Mouse (Mus musculus): ENCODE data around the gene Brox. TPM values are rescaled to one million over a fixed set of nuclear protein-coding genes. Genes with fewer than 3 reads are reported as not detected.
"Not testable (repeated sequence)": the region's sequence is repeated elsewhere in the genome, so short reads cannot be mapped to it uniquely, and the experiment has no call there.

Gene Brox
- 92.3 and 98.0 TPM in 2 replicates for polyA plus RNA-seq (2015; fragmentation: Nextera tagmentation; extraction: Ambion mirVana)

GRCm38 (mm10) chr1:183296877-183297383, at the start of gene Brox:
Brox (minus strand) TSS chr1:183297269.
- peak; percentile 91 for ATAC-seq
- H3K4me2 ChIP-seq (replicated peaks), result peak within 1 kb of the TSS; percentile 61
- peak within 1 kb of the TSS; percentile 68 for H3K27ac ChIP-seq
- peaks cover 8% of the 10 kb centered on the region for H3K4me1 ChIP-seq (replicated peaks)
- peaks cover 19% of the 10 kb centered on the region for H3K36me3 ChIP-seq
- WGBS, result 0% methylated on average over 39 of the region's 39 CpGs
- H3K9me3 ChIP-seq, result no peaks in the 10 kb centered on the region
- H3K9ac ChIP-seq (replicated peaks), result peak within 1 kb of the TSS; percentile 68
- H3K27me3 ChIP-seq, result no peaks in the 10 kb centered on the region
- H3K4me3 ChIP-seq (replicated peaks), result peak within 1 kb of the TSS; percentile 51

DNA sequence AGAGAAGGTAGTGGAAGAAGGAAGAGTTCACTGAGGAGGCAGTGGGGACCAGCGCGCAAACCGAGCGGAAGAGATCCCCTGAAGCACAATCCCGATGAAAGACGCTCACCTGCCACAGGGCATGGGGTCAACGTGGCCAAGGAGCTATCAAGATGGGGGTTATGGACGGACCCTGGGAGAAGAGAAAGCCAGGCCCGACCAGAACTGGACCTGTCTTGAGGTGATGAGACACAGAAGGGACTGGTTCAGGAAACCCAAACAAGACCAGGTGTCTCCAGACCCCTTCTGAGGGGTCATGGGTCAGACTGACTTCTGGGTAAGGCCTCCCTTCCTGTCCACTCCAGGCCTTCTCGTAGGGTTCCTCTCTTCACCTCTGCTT, 48.7 kb upstream of the Brox start:
- Histone ChIP-seq H3K4me2 (replicated peaks) (peak overlapping the region; percentile 95), H3K9ac (replicated peaks) (peak overlapping the region; percentile 95), H3K27me3 (no peaks in the 10 kb centered on the region), H3K36me3 (peaks cover 40% of the 10 kb centered on the region), H3K4me3 (replicated peaks) (peak overlapping the region; percentile 98), H3K4me1 (replicated peaks) (peaks cover 20% of the 10 kb centered on the region), H3K9me3 (no peaks in the 10 kb centered on the region), H3K27ac (peak overlapping the region; percentile 86)
- no peak; the same call in 1 of the 2 replicates for ATAC-seq
- 9% methylated on average over 10 of the region's 10 CpGs for WGBS

DNA sequence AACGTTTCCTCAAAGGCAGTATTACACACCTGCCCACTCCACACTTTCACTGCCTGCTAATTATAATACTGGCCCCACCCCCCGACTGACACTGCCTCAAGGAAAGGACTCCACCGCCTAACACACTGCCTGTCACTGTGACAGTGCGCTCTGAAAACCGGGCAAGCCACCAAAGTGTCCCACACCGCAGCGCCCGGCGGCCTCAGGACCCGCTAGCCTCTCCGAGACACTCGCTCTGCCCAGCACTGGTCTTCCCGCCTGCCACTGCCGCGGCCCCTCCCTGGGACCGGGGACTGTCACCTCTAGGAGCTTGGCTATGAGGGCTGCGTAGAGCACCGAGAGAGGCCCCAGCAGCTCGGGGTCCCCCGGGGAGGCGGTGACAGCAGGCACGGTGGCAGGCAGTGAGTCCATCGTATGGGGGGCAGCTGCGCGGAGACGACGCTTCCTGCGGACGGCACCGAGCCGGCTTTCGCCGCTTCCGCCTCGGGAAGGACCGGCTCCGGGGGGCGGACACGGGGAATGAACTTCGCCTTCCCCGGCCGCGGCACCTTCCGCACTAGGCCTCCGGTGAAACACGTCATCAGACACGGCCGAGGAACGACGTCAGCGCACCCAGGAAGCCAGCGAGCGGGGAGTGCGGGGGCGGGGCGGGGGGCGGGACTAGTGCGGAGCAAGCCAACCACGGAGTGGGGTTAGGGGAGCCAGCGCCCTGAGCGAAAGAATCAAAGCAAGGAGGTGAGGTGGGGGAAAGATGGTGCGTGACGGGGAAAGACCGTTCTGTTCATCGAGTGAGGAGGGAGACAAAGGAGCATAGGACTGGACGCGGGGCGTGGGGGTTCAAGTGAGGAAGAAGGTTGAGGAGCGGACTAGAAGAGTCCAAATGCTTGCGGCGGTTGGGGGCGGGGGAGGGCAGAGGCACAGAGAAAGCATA, 48.1 kb upstream of the Brox start:
- WGBS, result under 1% methylated on average over 72 of the region's 72 CpGs
- Histone ChIP-seq H3K9me3 (no peaks in the 10 kb centered on the region), H3K4me1 (replicated peaks) (peaks cover 20% of the 10 kb centered on the region), H3K4me2 (replicated peaks) (peak overlapping the region; percentile 95), H3K9ac (replicated peaks) (peak overlapping the region; percentile 95), H3K4me3 (replicated peaks) (peak overlapping the region; percentile 98), H3K27me3 (no peaks in the 10 kb centered on the region), H3K27ac (peak overlapping the region; percentile 86), H3K36me3 (peaks cover 41% of the 10 kb centered on the region)
- peak; percentile 98 for ATAC-seq

DNA sequence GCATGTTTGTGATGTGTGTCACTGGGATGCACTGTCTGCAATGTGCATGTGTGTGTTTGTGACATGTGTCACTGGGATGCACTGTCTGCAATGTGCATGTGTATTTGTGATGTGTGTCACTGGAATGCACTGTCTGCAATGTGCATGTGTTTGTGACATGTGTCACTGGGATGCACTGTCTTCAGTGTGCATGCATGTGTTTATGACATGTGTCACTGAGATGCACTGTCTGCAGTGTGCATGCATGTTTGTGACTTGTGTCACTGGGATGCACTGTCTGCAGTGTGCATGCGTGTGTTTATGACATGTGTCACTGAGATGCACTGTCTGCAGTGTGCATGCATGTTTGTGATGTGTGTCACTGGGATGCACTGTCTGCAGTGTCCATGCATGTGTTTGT, 45.8 kb upstream of the Brox start:
- H3K36me3 ChIP-seq, result peaks cover 39% of the 10 kb centered on the region
- not testable (repeated sequence) for H3K27me3 ChIP-seq; H3K4me2 ChIP-seq (replicated peaks); H3K9ac ChIP-seq (replicated peaks); ATAC-seq; H3K27ac ChIP-seq; H3K9me3 ChIP-seq; H3K4me3 ChIP-seq (replicated peaks)
- peaks cover 20% of the 10 kb centered on the region for H3K4me1 ChIP-seq (replicated peaks)
- WGBS, result 94% methylated on average over 1 of the region's 1 CpGs

- H3K4me1 ChIP-seq (replicated peaks), result no peaks in the 10 kb centered on the region
- H3K36me3 ChIP-seq, result peaks cover 78% of the 10 kb centered on the region
- H3K4me3 ChIP-seq (replicated peaks), result no peak overlapping the region
- H3K27me3 ChIP-seq, result no peaks in the 10 kb centered on the region
- 95% methylated on average over 8 of the region's 8 CpGs for WGBS
- H3K27ac ChIP-seq, result no peak overlapping the region
- no peak for ATAC-seq
- H3K4me2 ChIP-seq (replicated peaks), result no peak overlapping the region
- no peaks in the 10 kb centered on the region; the same call in 1 of the 2 replicates for H3K9me3 ChIP-seq
- no peak overlapping the region for H3K9ac ChIP-seq (replicated peaks)
These were observed 30.1 kb upstream of the Brox start for GRCm38 (mm10) chr1:183327171-183327570.

DNA sequence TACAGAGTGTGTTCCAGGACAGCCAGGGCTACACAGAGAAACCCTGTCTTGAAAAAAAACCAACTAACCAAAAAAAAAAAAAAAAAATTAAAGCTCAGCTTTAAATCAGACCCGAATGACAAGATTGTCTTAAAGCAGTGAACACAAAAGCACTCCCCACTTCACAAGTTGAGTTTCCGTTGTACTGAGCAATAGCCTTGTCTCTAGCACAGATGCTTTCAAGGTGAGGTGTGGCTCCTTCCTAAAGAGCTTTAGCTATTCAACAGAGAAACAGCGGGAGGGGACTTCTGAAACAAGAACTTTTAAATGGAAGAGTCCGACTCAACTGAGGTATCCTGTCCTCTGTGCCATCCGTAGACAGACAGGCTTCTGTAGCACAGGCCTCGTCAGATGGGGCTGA, 27.4 kb upstream of the Brox start:
- no peak for ATAC-seq
- Histone ChIP-seq H3K4me2 (replicated peaks) (no peak overlapping the region), H3K27me3 (no peaks in the 10 kb centered on the region), H3K36me3 (peaks cover 75% of the 10 kb centered on the region), H3K9ac (replicated peaks) (no peak overlapping the region), H3K9me3 (no peaks in the 10 kb centered on the region; the same call in 1 of the 2 replicates), H3K4me3 (replicated peaks) (no peak overlapping the region), H3K4me1 (replicated peaks) (no peaks in the 10 kb centered on the region), H3K27ac (no peak overlapping the region)
- WGBS, result 96% methylated on average over 6 of the region's 6 CpGs

DNA sequence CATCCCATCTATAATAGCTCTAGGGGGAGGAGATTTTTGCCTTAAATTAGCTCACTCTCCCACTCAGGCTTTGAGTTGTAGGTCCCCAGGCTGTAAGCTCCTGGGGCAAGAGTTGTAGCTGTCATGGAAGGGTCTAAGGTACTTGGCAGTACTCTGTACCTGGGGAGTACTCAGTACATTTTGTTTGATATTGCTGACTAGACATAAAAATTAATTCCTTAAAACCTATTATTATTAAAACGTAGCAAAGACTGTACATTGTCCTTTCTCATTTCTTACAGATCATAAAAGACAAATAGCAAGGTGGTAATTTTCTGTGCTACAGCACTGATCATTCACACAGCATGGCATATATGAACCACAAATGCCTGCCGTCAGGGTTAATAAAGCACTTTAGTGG, 26.9 kb upstream of the Brox start:
- no peak for ATAC-seq
- Histone ChIP-seq H3K27me3 (no peaks in the 10 kb centered on the region), H3K9ac (replicated peaks) (no peak overlapping the region), H3K9me3 (no peaks in the 10 kb centered on the region; the same call in 1 of the 2 replicates), H3K4me1 (replicated peaks) (no peaks in the 10 kb centered on the region), H3K4me3 (replicated peaks) (no peak overlapping the region), H3K36me3 (peaks cover 75% of the 10 kb centered on the region), H3K27ac (no peak overlapping the region), H3K4me2 (replicated peaks) (no peak overlapping the region)
- WGBS, result 97% methylated on average over 2 of the region's 2 CpGs

DNA sequence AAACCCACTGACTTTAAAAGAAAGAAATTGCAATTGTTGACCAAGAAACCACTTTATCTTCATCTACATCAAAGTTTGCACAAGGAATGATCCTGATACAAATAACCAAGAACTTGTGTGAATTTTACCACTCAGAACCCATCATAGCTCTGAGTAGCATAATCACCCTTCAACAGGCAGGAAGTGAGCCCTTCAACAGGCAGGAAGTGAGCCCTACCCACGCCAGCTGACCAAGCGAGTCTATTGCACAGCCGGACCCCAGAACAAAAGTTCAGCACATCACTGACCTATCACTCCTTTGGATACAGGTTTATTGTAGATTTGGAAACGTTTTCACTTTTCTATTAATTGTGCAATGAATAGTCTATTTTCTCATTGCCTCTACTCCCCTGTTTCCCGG, 25.4 kb upstream of the Brox start:
- H3K27me3 ChIP-seq; H3K9ac ChIP-seq (replicated peaks); H3K4me1 ChIP-seq (replicated peaks); H3K4me3 ChIP-seq (replicated peaks); H3K27ac ChIP-seq; H3K9me3 ChIP-seq; ATAC-seq; H3K4me2 ChIP-seq (replicated peaks): not testable (repeated sequence)
- WGBS, result 92% methylated on average over 5 of the region's 5 CpGs
- H3K36me3 ChIP-seq, result peaks cover 73% of the 10 kb centered on the region

DNA sequence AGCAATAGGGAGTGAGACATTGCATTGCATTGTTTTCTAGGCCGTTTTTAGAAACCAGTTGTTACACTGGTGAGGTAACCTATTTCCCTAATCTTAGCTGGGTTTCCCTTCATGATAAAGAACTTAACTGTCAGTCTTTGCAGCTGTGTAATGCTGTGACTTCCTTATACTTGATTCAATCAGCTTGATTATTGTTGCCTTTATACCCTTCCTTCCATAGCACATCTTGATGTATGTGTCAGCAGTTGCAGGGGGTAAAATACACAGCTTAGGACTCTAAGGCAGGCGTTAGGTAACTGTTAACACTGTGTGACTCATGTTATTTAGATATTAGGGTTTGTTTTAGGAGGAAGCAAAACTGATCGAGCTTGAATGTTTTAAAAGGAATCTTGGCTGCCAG, 23.6 kb upstream of the Brox start:
- H3K4me1 ChIP-seq (replicated peaks), result no peaks in the 10 kb centered on the region
- no peak overlapping the region for H3K4me2 ChIP-seq (replicated peaks)
- no peak overlapping the region for H3K4me3 ChIP-seq (replicated peaks)
- H3K27me3 ChIP-seq, result no peaks in the 10 kb centered on the region
- H3K9ac ChIP-seq (replicated peaks), result no peak overlapping the region
- no peaks in the 10 kb centered on the region; the same call in 1 of the 2 replicates for H3K9me3 ChIP-seq
- no peak for ATAC-seq
- H3K36me3 ChIP-seq, result peaks cover 75% of the 10 kb centered on the region
- 92% methylated on average over 3 of the region's 3 CpGs for WGBS
- H3K27ac ChIP-seq, result no peak overlapping the region

GRCm38 (mm10) chr1:183315783-183316182, 18.7 kb upstream of the Brox start:
- Histone ChIP-seq H3K27ac (no peak overlapping the region), H3K36me3 (peaks cover 78% of the 10 kb centered on the region), H3K4me3 (replicated peaks) (no peak overlapping the region), H3K27me3 (no peaks in the 10 kb centered on the region), H3K4me2 (replicated peaks) (no peak overlapping the region), H3K4me1 (replicated peaks) (no peaks in the 10 kb centered on the region), H3K9ac (replicated peaks) (no peak overlapping the region), H3K9me3 (no peaks in the 10 kb centered on the region)
- 91% methylated on average over 2 of the region's 2 CpGs for WGBS
- ATAC-seq, result no peak

- Histone ChIP-seq H3K9me3 (no peaks in the 10 kb centered on the region), H3K36me3 (peaks cover 52% of the 10 kb centered on the region), H3K27me3 (no peaks in the 10 kb centered on the region), H3K4me2 (replicated peaks) (no peak overlapping the region), H3K9ac (replicated peaks) (no peak overlapping the region), H3K4me3 (replicated peaks) (no peak overlapping the region), H3K27ac (no peak overlapping the region), H3K4me1 (replicated peaks) (no peaks in the 10 kb centered on the region)
- WGBS, result 91% methylated on average over 2 of the region's 2 CpGs
- no peak for ATAC-seq
These were observed 15.0 kb upstream of the Brox start for GRCm38 (mm10) chr1:183312076-183312475.

DNA sequence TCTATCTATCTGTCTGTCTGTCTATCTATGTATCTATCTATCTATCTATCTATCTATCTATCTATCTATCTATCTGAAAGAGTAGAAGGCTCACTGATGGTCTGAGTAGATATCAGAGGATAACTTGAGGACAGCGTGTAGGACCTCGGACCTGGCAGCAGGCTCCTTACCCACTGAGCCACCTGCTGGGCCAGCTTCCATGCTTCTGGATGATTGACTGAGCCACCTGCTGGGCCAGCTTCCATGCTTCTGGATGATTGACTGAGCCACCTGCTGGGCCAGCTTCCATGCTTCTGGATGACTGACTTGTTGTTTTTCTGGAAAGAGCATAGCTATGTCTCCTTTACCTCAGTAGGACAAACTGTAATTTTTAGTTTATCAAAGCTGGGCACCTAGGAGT, 12.5 kb upstream of the Brox start:
- WGBS, result 80% methylated on average over 2 of the region's 2 CpGs
- H3K36me3 ChIP-seq, result peaks cover 33% of the 10 kb centered on the region
- not testable (repeated sequence) for H3K4me3 ChIP-seq (replicated peaks); H3K27ac ChIP-seq; H3K4me2 ChIP-seq (replicated peaks); H3K9me3 ChIP-seq; H3K4me1 ChIP-seq (replicated peaks); ATAC-seq; H3K27me3 ChIP-seq; H3K9ac ChIP-seq (replicated peaks)

All from midbrain, embryonic 13.5 days (tissue).